Mouse (Mus musculus): Measurements from ENCODE around the gene Abhd4. TPM values are rescaled to one million over a fixed set of nuclear protein-coding genes. Genes with fewer than 3 reads are reported as not detected.

Gene Abhd4
- total RNA-seq, 2 experiments from 2014 or later: 46.7 to 49.3 TPM

- intact Hi-C loops (cut with DNase I): no loop called here
- Histone ChIP-seq H3K4me3 (no peak overlapping the region), H3K27ac (peak overlapping the region; percentile 54)
- DNase-seq (ENCODE audit: extremely low spot score in 1 of 2, low spot score in 2 of 2): no peak
- TF ChIP-seq CTCF (IDR thresholded peaks at IDR 0.05): no peak
These were observed 21.0 kb upstream of the Abhd4 start for GRCm38 (mm10) chr14:54232811-54233558.

GRCm38 (mm10) chr14:54233559-54234143 is 20.3 kb upstream of the Abhd4 start:
- DNase-seq (ENCODE audit: extremely low spot score in 1 of 2, low spot score in 2 of 2): no peak
- intact Hi-C loops (cut with DNase I): no loop called here
- Histone ChIP-seq H3K27ac (peak overlapping the region; percentile 54), H3K4me3 (no peak overlapping the region)
- TF ChIP-seq CTCF (IDR thresholded peaks at IDR 0.05): no peak

GRCm38 (mm10) chr14:54234231-54235040 is 19.6 kb upstream of the Abhd4 start:
- no peak for TF ChIP-seq CTCF (IDR thresholded peaks at IDR 0.05)
- intact Hi-C loops (cut with DNase I): no loop called here
- no peak for DNase-seq (ENCODE audit: extremely low spot score in 1 of 2, low spot score in 2 of 2)
- Histone ChIP-seq H3K4me3 (no peak overlapping the region), H3K27ac (no peak overlapping the region)

- H3K27ac ChIP-seq: no peak overlapping the region
- H3K4me3 ChIP-seq: no peak overlapping the region
- no peak for TF ChIP-seq CTCF (IDR thresholded peaks at IDR 0.05)
- intact Hi-C loops (cut with DNase I): no loop called here
- no peak for DNase-seq (ENCODE audit: extremely low spot score in 1 of 2, low spot score in 2 of 2)
These were observed 18.0 kb upstream of the Abhd4 start for GRCm38 (mm10) chr14:54235825-54236540.

GRCm38 (mm10) chr14:54236881-54237280 is 17.1 kb upstream of the Abhd4 start:
- Histone ChIP-seq H3K4me3 (no peak overlapping the region), H3K27ac (no peak overlapping the region)
- TF ChIP-seq CTCF (IDR thresholded peaks at IDR 0.05): no peak
- no peak for DNase-seq (ENCODE audit: extremely low spot score in 1 of 2, low spot score in 2 of 2)
- intact Hi-C loops (cut with DNase I): no loop called here

GRCm38 (mm10) chr14:54239002-54239736 is 14.8 kb upstream of the Abhd4 start:
- peak; percentile 76 to 83 for DNase-seq (ENCODE audit: extremely low spot score in 1 of 2, low spot score in 2 of 2)
- Histone ChIP-seq H3K4me3 (no peak overlapping the region), H3K27ac (no peak overlapping the region)
- intact Hi-C loops (cut with DNase I): loop anchor here (1.0 kb wide), 1 partner anchor 210 kb away; no protein-coding TSS in a partner anchor
- TF ChIP-seq CTCF (IDR thresholded peaks at IDR 0.05): peak; percentile 95

- TF ChIP-seq CTCF (IDR thresholded peaks at IDR 0.05): no peak
- Histone ChIP-seq H3K27ac (no peak overlapping the region), H3K4me3 (no peak overlapping the region)
- no peak for DNase-seq (ENCODE audit: extremely low spot score in 1 of 2, low spot score in 2 of 2)
- intact Hi-C loops (cut with DNase I): no loop called here
These were observed 13.4 kb upstream of the Abhd4 start for GRCm38 (mm10) chr14:54240542-54240941.

GRCm38 (mm10) chr14:54244183-54244582 is 9.8 kb upstream of the Abhd4 start:
- Histone ChIP-seq H3K27ac (no peak overlapping the region), H3K4me3 (no peak overlapping the region)
- DNase-seq (ENCODE audit: extremely low spot score in 1 of 2, low spot score in 2 of 2): no peak
- intact Hi-C loops (cut with DNase I): no loop called here
- no peak for TF ChIP-seq CTCF (IDR thresholded peaks at IDR 0.05)

GRCm38 (mm10) chr14:54246232-54246631 is 7.8 kb upstream of the Abhd4 start:
- intact Hi-C loops (cut with DNase I): no loop called here
- Histone ChIP-seq H3K4me3 (no peak overlapping the region), H3K27ac (no peak overlapping the region)
- TF ChIP-seq CTCF (IDR thresholded peaks at IDR 0.05): no peak
- no peak for DNase-seq (ENCODE audit: extremely low spot score in 1 of 2, low spot score in 2 of 2)

- DNase-seq (ENCODE audit: extremely low spot score in 1 of 2, low spot score in 2 of 2): no peak
- Histone ChIP-seq H3K4me3 (no peak overlapping the region), H3K27ac (no peak overlapping the region)
- no peak for TF ChIP-seq CTCF (IDR thresholded peaks at IDR 0.05)
- intact Hi-C loops (cut with DNase I): no loop called here
These were observed 4.7 kb upstream of the Abhd4 start for GRCm38 (mm10) chr14:54249326-54249725.

GRCm38 (mm10) chr14:54250122-54250521 is 3.9 kb upstream of the Abhd4 start:
- TF ChIP-seq CTCF (IDR thresholded peaks at IDR 0.05): no peak
- DNase-seq (ENCODE audit: extremely low spot score in 1 of 2, low spot score in 2 of 2): no peak
- H3K4me3 ChIP-seq: no peak overlapping the region
- intact Hi-C loops (cut with DNase I): loop anchor here (5.0 kb wide), 2 partner anchors 162 to 177 kb away; partner anchors contain the start of gene Mrpl52
- H3K27ac ChIP-seq: no peak overlapping the region
